Mouse (Mus musculus): ENCODE results near the gene Jun.

DNA sequence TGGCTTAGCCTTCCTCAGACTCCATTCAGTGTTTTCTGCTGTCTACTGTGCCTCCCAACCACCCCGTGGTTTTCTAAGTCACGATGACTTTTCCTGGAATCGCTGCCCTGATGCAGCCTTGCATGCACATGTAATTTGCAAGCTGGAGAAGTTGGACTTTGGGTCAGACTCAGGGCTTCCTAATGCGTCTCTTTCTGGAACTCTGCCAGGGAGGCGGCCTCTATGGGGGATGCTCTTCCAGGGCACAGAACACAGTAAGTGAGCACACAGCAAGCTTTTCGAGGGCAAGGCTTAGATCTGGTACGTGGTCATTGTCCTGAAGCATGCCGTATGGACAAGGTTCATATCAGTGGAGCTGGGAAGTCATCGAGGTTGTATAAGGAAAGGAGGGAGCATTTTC is 10.9 kb upstream of the Jun start:
- TF ChIP-seq FLI1 (IDR thresholded peaks at IDR 0.05; ENCODE audit: low read length): no peak
- no peak for TF ChIP-seq GATA1 (IDR thresholded peaks at IDR 0.05; ENCODE audit: borderline replicate concordance, low read length)

Data from megakaryocyte, embryonic 14.5 days (primary cell).